Mouse (Mus musculus) limb, embryonic 13.5 days (tissue): ENCODE measurements around the gene Prrx2. TPM values are rescaled to one million over a fixed set of nuclear protein-coding genes. Genes with fewer than 3 reads are reported as not detected.
A peak's percentile ranks its signal among the peaks of the same experiment; 100 is the strongest.

Experiments
- ATAC-seq: fragments of 200-750 bp; cut with Nextera tagmentation; 2 replicates; pipeline ENCODE4 v1.8.0; 2017; ENCODE audit warnings: low read depth, moderate number of reproducible peaks, moderate TSS enrichment; ENCODE audit not compliant: low FRiP score
- H3K27ac ChIP-seq: fragments of 300-500 bp; sonication (generic); 2 replicates; pipeline ENCODE4 v1.5.1; 2015; ENCODE audit warnings: inconsistent platforms, mild to moderate bottlenecking, moderate library complexity
- H3K27me3 ChIP-seq: fragments of 300-500 bp; sonication (generic); 2 replicates; pipeline ENCODE4 v1.6.1; 2015; ENCODE audit warnings: mild to moderate bottlenecking, inconsistent platforms
- H3K36me3 ChIP-seq: fragments of 300-500 bp; sonication (generic); 2 replicates; pipeline ENCODE4 v1.6.1; 2015; ENCODE audit warnings: inconsistent platforms, mild to moderate bottlenecking, moderate library complexity
- H3K4me1 ChIP-seq: fragments of 300-500 bp; sonication (generic); 2 replicates; pipeline ENCODE4 v1.6.1; 2015; ENCODE audit warnings: inconsistent platforms
- H3K4me2 ChIP-seq: fragments of 300-500 bp; sonication (generic); replicated peaks from 2 replicates; pipeline ENCODE4 v1.6.1; 2015; ENCODE audit warnings: inconsistent platforms, mild to moderate bottlenecking, moderate library complexity
- H3K4me3 ChIP-seq: fragments of 300-500 bp; sonication (generic); 2 replicates; pipeline ENCODE4 v1.5.1; 2015; ENCODE audit warnings: moderate library complexity, mild to moderate bottlenecking, inconsistent platforms
- H3K9ac ChIP-seq: fragments of 300-500 bp; sonication (generic); 2 replicates; pipeline ENCODE4 v1.6.1; 2015; ENCODE audit warnings: mild to moderate bottlenecking, inconsistent platforms
- H3K9me3 ChIP-seq: fragments of 300-500 bp; sonication (generic); 2 replicates; pipeline ENCODE4 v1.6.1; 2016; ENCODE audit warnings: inconsistent platforms
- WGBS: fragments of 180-500 bp; shearing (Covaris S2); methylation state at CpG from one replicate; pipeline ENCODE4 v1.1.7; 2015; 5-methylcytosine and 5-hydroxymethylcytosine counted together
- polyA plus RNA-seq: library from polyadenylated mRNA; unstranded; fragments of >200 nt; fragmentation: Nextera tagmentation; extraction: Ambion mirVana; gene quantifications from 2 replicates; pipeline ENCODE4 v1.2.1, GENCODE M21; 2015

Gene Prrx2
- polyA plus RNA-seq, 1 experiment from 2014 or later, result 93.6 TPM

DNA sequence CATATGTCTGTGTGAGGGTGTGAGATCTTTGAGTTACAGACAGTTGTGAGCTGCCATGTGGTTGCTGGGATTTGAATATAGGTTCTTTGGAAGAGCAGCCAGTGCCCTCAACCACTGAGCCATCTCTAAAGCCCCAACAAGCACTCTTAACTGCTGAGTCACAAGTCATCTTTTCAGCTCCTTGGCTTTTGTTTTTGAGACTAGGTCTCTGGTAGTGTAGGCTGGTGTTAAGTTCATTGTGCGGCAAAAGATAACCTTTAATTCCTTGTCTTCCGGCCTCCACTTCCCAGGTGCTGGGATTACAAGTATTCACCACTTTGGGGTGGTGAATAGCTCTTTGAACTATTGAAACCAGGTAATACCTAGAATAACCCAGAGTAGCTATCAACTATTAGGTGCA, 28.8 kb upstream of the Prrx2 start:
- WGBS, result 93% methylated on average over 2 of the region's 2 CpGs
- no peak overlapping the region for H3K4me3 ChIP-seq
- ATAC-seq, result no peak
- H3K36me3 ChIP-seq, result peaks cover 7% of the 10 kb centered on the region
- H3K4me1 ChIP-seq, result peaks cover 45% of the 10 kb centered on the region
- H3K4me2 ChIP-seq, result no peak overlapping the region
- H3K9ac ChIP-seq, result no peak overlapping the region
- no peaks in the 10 kb centered on the region for H3K9me3 ChIP-seq
- no peak overlapping the region for H3K27ac ChIP-seq
- peaks cover 23% of the 10 kb centered on the region for H3K27me3 ChIP-seq

DNA sequence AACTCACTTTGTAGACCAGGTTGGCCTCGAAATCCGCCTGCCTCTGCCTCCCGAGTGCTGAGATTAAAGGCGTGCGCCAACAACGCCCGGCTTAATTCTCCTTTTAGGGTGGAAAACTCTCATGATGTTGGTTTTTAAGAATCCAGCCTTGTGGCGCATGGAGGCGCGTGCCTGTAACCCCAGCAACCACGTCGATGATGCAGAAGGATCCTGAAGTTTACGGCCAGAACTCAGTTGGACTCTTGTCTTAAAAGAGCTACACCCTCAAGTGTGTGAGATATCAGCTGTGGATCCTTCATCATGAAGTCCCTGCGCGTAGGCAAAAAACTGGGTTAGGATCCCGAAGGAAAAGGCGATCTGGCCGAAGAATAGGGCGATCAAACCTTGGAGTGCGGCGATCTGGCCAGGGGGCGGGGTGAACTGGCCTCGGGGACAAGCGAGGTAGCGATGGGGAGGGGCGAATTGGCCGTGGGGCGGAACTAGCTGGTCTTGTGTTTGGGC, 27.6 kb upstream of the Prrx2 start:
- H3K4me3 ChIP-seq, result peak overlapping the region; percentile 83
- peaks cover 19% of the 10 kb centered on the region for H3K36me3 ChIP-seq
- no peaks in the 10 kb centered on the region for H3K9me3 ChIP-seq
- peak overlapping the region; percentile 65 for H3K9ac ChIP-seq
- ATAC-seq, result peak; percentile 41
- peak overlapping the region; percentile 72; the same call in 1 of the 2 replicates for H3K27ac ChIP-seq
- H3K4me2 ChIP-seq, result peak overlapping the region; percentile 91
- H3K27me3 ChIP-seq, result peaks cover 12% of the 10 kb centered on the region
- 7% methylated on average over 28 of the region's 28 CpGs for WGBS
- H3K4me1 ChIP-seq, result peaks cover 34% of the 10 kb centered on the region

- Histone ChIP-seq H3K36me3 (peaks cover 24% of the 10 kb centered on the region), H3K9ac (peak within 1 kb of the TSS; percentile 91), H3K9me3 (no peaks in the 10 kb centered on the region), H3K4me2 (peak within 1 kb of the TSS; percentile 91), H3K27ac (peak within 1 kb of the TSS; percentile 72), H3K4me3 (peak within 1 kb of the TSS; percentile 83), H3K4me1 (peaks cover 34% of the 10 kb centered on the region), H3K27me3 (peaks cover 7% of the 10 kb centered on the region)
- peak; percentile 99 for ATAC-seq
- WGBS, result under 1% methylated on average over 42 of the region's 44 CpGs
Measured at GRCm38 (mm10) chr2:30807648-30808295, 27.0 kb upstream of the Prrx2 start, which contains the start of gene Ntmt1. Gene Ntmt1, plus strand, starts transcription at chr2:30807826.

GRCm38 (mm10) chr2:30808296-30808655, 26.5 kb upstream of the Prrx2 start:
- 2% methylated on average over 10 of the region's 10 CpGs for WGBS

GRCm38 (mm10) chr2:30809503-30809902, 25.3 kb upstream of the Prrx2 start:
- Histone ChIP-seq H3K4me1 (peaks cover 33% of the 10 kb centered on the region), H3K9ac (peak overlapping the region; percentile 9; the same call in 1 of the 2 replicates), H3K27ac (no peak overlapping the region), H3K9me3 (no peaks in the 10 kb centered on the region), H3K4me2 (peak overlapping the region; percentile 91), H3K4me3 (no peak overlapping the region), H3K27me3 (no peaks in the 10 kb centered on the region), H3K36me3 (peaks cover 42% of the 10 kb centered on the region)
- no peak for ATAC-seq
- 90% methylated on average over 5 of the region's 5 CpGs for WGBS

More at GRCm38 (mm10) chr2:30808296-30808655, 26.5 kb upstream of the Prrx2 start:
- peak overlapping the region; percentile 72 for H3K27ac ChIP-seq
- peaks cover 2% of the 10 kb centered on the region; the same call in 1 of the 2 replicates for H3K27me3 ChIP-seq
- peak overlapping the region; percentile 91 for H3K9ac ChIP-seq
- H3K36me3 ChIP-seq, result peaks cover 29% of the 10 kb centered on the region
- peaks cover 34% of the 10 kb centered on the region for H3K4me1 ChIP-seq
- peak overlapping the region; percentile 83 for H3K4me3 ChIP-seq
- H3K4me2 ChIP-seq, result peak overlapping the region; percentile 91
- H3K9me3 ChIP-seq, result no peaks in the 10 kb centered on the region
- ATAC-seq, result no peak

- no peak for ATAC-seq
Measured at GRCm38 (mm10) chr2:30810573-30810972, 24.2 kb upstream of the Prrx2 start.

GRCm38 (mm10) chr2:30816383-30816782, 18.4 kb upstream of the Prrx2 start:
- Histone ChIP-seq H3K36me3 (peaks cover 97% of the 10 kb centered on the region), H3K4me2 (no peak overlapping the region), H3K27ac (no peak overlapping the region), H3K4me3 (no peak overlapping the region), H3K9me3 (peaks cover 9% of the 10 kb centered on the region; the same call in 1 of the 2 replicates), H3K4me1 (no peaks in the 10 kb centered on the region), H3K27me3 (no peaks in the 10 kb centered on the region), H3K9ac (no peak overlapping the region)
- no peak for ATAC-seq
- WGBS, result 90% methylated on average over 1 of the region's 1 CpGs

More at GRCm38 (mm10) chr2:30810573-30810972, 24.2 kb upstream of the Prrx2 start:
- no peak overlapping the region for H3K4me3 ChIP-seq
- H3K27ac ChIP-seq, result no peak overlapping the region
- 72% methylated on average over 7 of the region's 7 CpGs for WGBS
- H3K27me3 ChIP-seq, result no peaks in the 10 kb centered on the region
- H3K4me1 ChIP-seq, result peaks cover 26% of the 10 kb centered on the region
- H3K9me3 ChIP-seq, result no peaks in the 10 kb centered on the region
- H3K36me3 ChIP-seq, result peaks cover 52% of the 10 kb centered on the region
- no peak overlapping the region for H3K4me2 ChIP-seq
- H3K9ac ChIP-seq, result peak overlapping the region; percentile 31; the same call in 1 of the 2 replicates

DNA sequence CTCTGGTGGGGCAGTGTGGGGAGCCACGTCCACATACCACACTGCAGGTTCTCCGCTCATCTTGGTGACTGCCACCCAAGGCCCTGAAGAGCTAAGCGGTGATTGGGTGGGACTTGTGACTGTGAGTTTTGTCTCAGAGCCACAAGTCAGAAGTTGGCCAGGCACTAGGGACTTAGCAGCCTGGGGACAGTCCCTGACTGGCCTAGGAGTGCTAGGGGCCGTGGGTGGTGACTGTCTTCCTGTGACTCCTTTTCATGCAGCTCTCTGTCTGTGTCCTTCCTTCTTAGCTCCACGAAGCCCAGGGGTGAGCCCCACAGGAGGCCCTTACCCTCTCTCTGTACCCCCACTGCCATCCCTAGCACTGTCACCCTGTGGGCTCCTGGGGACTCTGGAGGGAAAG, 14.9 kb upstream of the Prrx2 start:
- 94% methylated on average over 5 of the region's 5 CpGs for WGBS
- no peak overlapping the region for H3K9ac ChIP-seq

DNA sequence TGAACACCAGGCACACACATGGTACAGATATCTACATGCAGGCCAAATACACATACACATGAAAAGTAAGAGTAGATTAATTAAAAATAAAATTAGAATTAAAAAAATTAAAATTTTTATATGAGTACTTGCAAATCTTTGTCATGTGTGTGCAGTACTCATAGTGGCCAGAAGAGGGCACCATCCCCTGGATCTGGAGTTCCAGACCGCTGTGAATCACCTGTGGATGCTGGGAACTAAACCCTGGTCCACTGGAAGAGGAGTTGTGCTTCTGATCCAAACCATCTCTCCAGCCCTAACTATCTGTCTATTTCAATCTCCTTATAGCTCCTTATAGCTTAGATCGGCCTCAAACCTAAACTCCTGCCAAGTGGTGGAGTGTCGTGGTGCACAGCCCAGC, 13.7 kb upstream of the Prrx2 start:
- peaks cover 8% of the 10 kb centered on the region; the same call in 1 of the 2 replicates for H3K4me1 ChIP-seq
- no peak overlapping the region for H3K4me2 ChIP-seq
- no peak for ATAC-seq
- no peak overlapping the region for H3K9ac ChIP-seq
- H3K27ac ChIP-seq, result no peak overlapping the region
- H3K9me3 ChIP-seq, result peaks cover 9% of the 10 kb centered on the region; the same call in 1 of the 2 replicates
- no peaks in the 10 kb centered on the region for H3K27me3 ChIP-seq
- 89% methylated on average over 3 of the region's 3 CpGs for WGBS
- no peak overlapping the region for H3K4me3 ChIP-seq
- peaks cover 95% of the 10 kb centered on the region for H3K36me3 ChIP-seq

More for the DNA sequence above, 14.9 kb upstream of the Prrx2 start:
- H3K9me3 ChIP-seq, result peaks cover 9% of the 10 kb centered on the region; the same call in 1 of the 2 replicates
- no peak overlapping the region for H3K4me3 ChIP-seq
- peaks cover 95% of the 10 kb centered on the region for H3K36me3 ChIP-seq
- peaks cover 8% of the 10 kb centered on the region; the same call in 1 of the 2 replicates for H3K4me1 ChIP-seq
- ATAC-seq, result no peak
- no peak overlapping the region for H3K27ac ChIP-seq
- H3K4me2 ChIP-seq, result no peak overlapping the region
- no peaks in the 10 kb centered on the region for H3K27me3 ChIP-seq

DNA sequence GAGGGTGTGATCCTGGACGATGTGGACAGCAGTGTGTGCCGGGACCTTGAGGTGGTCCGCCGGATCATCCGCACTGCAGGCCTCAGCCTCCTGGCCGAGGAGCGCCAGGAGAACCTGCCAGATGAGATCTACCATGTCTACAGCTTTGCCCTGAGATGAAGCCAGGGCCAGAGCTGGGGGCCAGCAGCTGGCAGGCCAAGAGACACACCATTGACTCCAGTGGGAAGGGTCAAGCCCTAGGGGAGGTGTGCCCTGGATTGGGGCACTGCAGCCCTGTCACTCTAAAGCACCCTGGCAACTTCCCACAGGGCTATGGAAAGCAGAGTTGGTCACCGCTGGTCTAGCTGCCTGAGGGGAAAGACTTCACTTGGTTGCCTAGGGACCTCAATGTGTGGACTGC, 12.3 kb upstream of the Prrx2 start:
- 94% methylated on average over 8 of the region's 8 CpGs for WGBS
- peaks cover 20% of the 10 kb centered on the region for H3K4me1 ChIP-seq
- no peak overlapping the region for H3K4me3 ChIP-seq
- peaks cover 9% of the 10 kb centered on the region; the same call in 1 of the 2 replicates for H3K9me3 ChIP-seq
- H3K27me3 ChIP-seq, result no peaks in the 10 kb centered on the region
- H3K9ac ChIP-seq, result no peak overlapping the region
- ATAC-seq, result no peak
- peaks cover 92% of the 10 kb centered on the region for H3K36me3 ChIP-seq
- H3K27ac ChIP-seq, result no peak overlapping the region
- no peak overlapping the region for H3K4me2 ChIP-seq

DNA sequence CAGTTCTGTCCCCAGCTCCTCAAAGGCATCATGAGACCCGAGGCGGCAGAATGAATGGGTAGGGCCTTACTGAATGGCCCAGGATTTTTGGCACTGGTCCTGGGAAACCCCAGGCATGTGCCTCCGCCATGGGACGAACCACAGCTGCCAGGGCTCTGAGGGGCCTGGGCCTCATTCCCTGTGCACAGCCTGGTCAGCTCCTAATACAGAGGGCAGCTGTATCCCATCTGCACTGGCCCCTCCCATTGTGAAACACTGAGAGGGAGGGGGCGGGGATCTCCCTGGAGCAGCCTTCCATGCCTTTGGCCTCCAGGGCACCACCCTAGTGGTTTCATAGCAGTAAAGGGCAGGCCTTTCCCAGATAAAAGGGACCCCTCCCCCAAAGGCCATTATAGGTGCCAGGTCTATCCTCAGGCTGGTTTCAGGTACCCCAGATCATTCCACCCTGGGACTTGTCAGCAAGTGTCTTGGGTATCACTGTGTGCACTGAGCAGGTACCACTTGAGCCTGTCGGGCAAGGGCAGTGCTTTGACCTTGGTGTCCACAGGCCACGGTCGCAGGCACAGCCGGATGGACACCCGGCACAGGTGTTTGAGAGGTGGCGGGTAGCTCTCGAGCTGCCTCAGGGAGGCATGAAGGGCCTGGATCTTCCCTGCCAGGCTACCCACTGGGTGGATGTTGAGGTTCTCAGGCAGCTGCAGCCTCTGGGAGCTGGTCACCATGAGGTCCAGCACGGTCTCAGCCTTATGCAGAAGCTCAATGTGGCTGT, 11.2 kb upstream of the Prrx2 start:
- Histone ChIP-seq H3K27me3 (no peaks in the 10 kb centered on the region), H3K4me1 (peaks cover 24% of the 10 kb centered on the region), H3K9ac (no peak overlapping the region), H3K36me3 (peaks cover 81% of the 10 kb centered on the region), H3K4me2 (no peak overlapping the region), H3K9me3 (peaks cover 9% of the 10 kb centered on the region; the same call in 1 of the 2 replicates), H3K4me3 (no peak overlapping the region), H3K27ac (no peak overlapping the region)
- 73% methylated on average over 13 of the region's 13 CpGs for WGBS
- peak; percentile 19; the same call in 1 of the 2 replicates for ATAC-seq
